Mouse (Mus musculus): ENCODE results near the gene Nav2.

GRCm38 (mm10) chr7:49252444-49252843 is 343.9 kb downstream of the Nav2 start:
- TF ChIP-seq POLR2A (IDR thresholded peaks at IDR 0.05; ENCODE audit: borderline replicate concordance, insufficient read depth, low read length) (no peak), CTCF (IDR thresholded peaks at IDR 0.05; ENCODE audit: borderline replicate concordance, insufficient read depth, low read depth, low read length) (no peak)

Data from cerebellum, adult 2 months (tissue).